Mouse (Mus musculus): ENCODE measurements around the gene Cacng3.

Gene Cacng3

GRCm38 (mm10) chr7:122723358-122723876, 53.1 kb downstream of the Cacng3 start:
- DNase-seq (ENCODE audit: low spot score) = no peak

GRCm38 (mm10) chr7:122726376-122726775, 56.1 kb downstream of the Cacng3 start:
- DNase-seq (ENCODE audit: low spot score) = no peak

GRCm38 (mm10) chr7:122728186-122728585, 57.9 kb downstream of the Cacng3 start:
- DNase-seq (ENCODE audit: low spot score) = no peak

- DNase-seq (ENCODE audit: low spot score) = peak; percentile 15
These were observed 58.6 kb downstream of the Cacng3 start for GRCm38 (mm10) chr7:122728846-122729245.

- no peak for DNase-seq (ENCODE audit: low spot score)
These were observed 65.0 kb downstream of the Cacng3 start for GRCm38 (mm10) chr7:122735323-122735722.

- no peak for DNase-seq (ENCODE audit: low spot score)
These were observed 68.2 kb downstream of the Cacng3 start for GRCm38 (mm10) chr7:122738541-122738940.

- no peak for DNase-seq (ENCODE audit: low spot score)
These were observed 70.4 kb downstream of the Cacng3 start for GRCm38 (mm10) chr7:122740663-122741062.

- no peak for DNase-seq (ENCODE audit: low spot score)
These were observed 85.8 kb downstream of the Cacng3 start for GRCm38 (mm10) chr7:122755920-122756603.

- no peak for DNase-seq (ENCODE audit: low spot score)
These were observed 88.4 kb downstream of the Cacng3 start for GRCm38 (mm10) chr7:122758645-122759044.

GRCm38 (mm10) chr7:122764506-122764905, 94.2 kb downstream of the Cacng3 start:
- no peak for DNase-seq (ENCODE audit: low spot score)

GRCm38 (mm10) chr7:122768292-122769020, 98.2 kb downstream of the Cacng3 start:
- no peak for DNase-seq (ENCODE audit: low spot score)

GRCm38 (mm10) chr7:122779601-122780000, 109.3 kb downstream of the Cacng3 start:
- no peak for DNase-seq (ENCODE audit: low spot score)

- no peak for DNase-seq (ENCODE audit: low spot score)
These were observed 119.6 kb downstream of the Cacng3 start for GRCm38 (mm10) chr7:122789929-122790328.

GRCm38 (mm10) chr7:122793655-122794346, 123.5 kb downstream of the Cacng3 start:
- DNase-seq (ENCODE audit: low spot score) = no peak

GRCm38 (mm10) chr7:122795140-122795539, 124.8 kb downstream of the Cacng3 start:
- DNase-seq (ENCODE audit: low spot score) = no peak

GRCm38 (mm10) chr7:122800821-122801220, 130.5 kb downstream of the Cacng3 start:
- no peak for DNase-seq (ENCODE audit: low spot score)

- no peak for DNase-seq (ENCODE audit: low spot score)
These were observed 133.7 kb downstream of the Cacng3 start for GRCm38 (mm10) chr7:122803839-122804496.

GRCm38 (mm10) chr7:122806531-122806930, 136.2 kb downstream of the Cacng3 start:
- DNase-seq (ENCODE audit: low spot score) = no peak

GRCm38 (mm10) chr7:122813724-122814123, 143.4 kb downstream of the Cacng3 start:
- no peak for DNase-seq (ENCODE audit: low spot score)

GRCm38 (mm10) chr7:122817565-122817964, 147.3 kb downstream of the Cacng3 start:
- no peak for DNase-seq (ENCODE audit: low spot score)
